9 mouse cellular contexts compared by ENCODE assay signal in the genomic region with DNA sequence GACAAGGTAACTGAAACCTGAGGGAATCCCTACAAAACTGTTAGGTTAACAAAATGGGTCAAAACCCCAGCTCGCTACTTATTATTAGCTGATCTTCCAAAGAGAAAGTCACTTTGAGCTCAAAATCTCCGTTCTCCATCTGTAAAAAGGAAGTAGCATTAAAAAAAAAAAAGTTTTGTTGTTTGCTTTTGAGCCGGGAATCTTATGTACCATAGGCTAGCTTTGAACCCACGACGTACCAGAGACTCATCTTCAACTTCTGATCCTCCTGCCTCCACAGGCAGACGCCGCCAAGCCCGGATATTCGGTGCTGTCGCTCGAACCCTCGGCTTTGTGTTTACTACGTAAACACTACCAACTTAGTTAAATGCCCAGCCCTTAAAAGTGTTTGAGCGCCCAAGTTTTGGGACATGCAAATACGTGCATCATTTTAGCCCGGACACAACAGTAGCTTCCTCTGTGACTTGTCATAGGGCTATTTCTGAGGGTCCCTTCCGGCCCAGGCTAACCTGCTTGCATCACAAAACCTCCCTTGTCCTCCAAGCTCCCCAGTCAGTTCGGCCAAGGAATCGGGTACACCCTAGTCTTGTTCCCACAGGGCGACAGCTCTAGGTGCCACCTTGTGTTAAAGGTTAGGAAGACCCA. TPM values are rescaled to one million over a fixed set of nuclear protein-coding genes. Genes with fewer than 3 reads are reported as not detected.
A peak's percentile ranks its signal among the peaks of the same experiment; 100 is the strongest.
DNase-seq lines count a peak whose midpoint lies in the region; ATAC-seq lines count a peak whose summit lies in the region.
"Had no signal": no experiment of that assay in that cellular context is flagged by ENCODE, and none has a peak within 500 bp of the region (broad histone marks: within the 10 kb centered on the region; RNA-seq: fewer than 3 reads in every experiment).

No protein-coding gene starts in this region.

- no peaks in the 10 kb centered on the region for H3K9me3 ChIP-seq in megakaryocyte, embryonic 14.5 days
- H3K9me3 ChIP-seq in embryonic facial prominence, embryonic 15.5 days (replicated peaks), result no peaks in the 10 kb centered on the region
- H3K9me3 ChIP-seq in intestine, embryonic 16.5 days (ENCODE audit: control insufficient read depth, low read length), result no peaks in the 10 kb centered on the region
- H3K9me3 ChIP-seq in neural tube, embryonic 14.5 days (ENCODE audit: control insufficient read depth, low read length), result no peaks in the 10 kb centered on the region

- ATAC-seq in megakaryocyte, adult 5-6 weeks (ENCODE audit: poor library complexity, severe bottlenecking), result no peak
- ATAC-seq in embryonic facial prominence, embryonic 15.5 days (ENCODE audit: insufficient number of reproducible peaks, low FRiP score, low TSS enrichment, low read depth), result no peak
- ATAC-seq in intestine, embryonic 16.5 days, result no peak
- no peak for ATAC-seq in neural tube, embryonic 14.5 days (ENCODE audit: low read depth)

- WGBS in embryonic facial prominence, embryonic 15.5 days, result 5% methylated on average over 20 of the region's 20 CpGs
- WGBS in intestine, embryonic 16.5 days, result 5% methylated on average over 20 of the region's 20 CpGs
- 6% methylated on average over 20 of the region's 20 CpGs for WGBS in neural tube, embryonic 14.5 days

- peak overlapping the region; percentile 74 for H3K4me2 ChIP-seq in embryonic facial prominence, embryonic 15.5 days (replicated peaks)
- peak overlapping the region; percentile 74 for H3K4me2 ChIP-seq in intestine, embryonic 16.5 days (ENCODE audit: low read depth, low read length)
- H3K4me2 ChIP-seq in neural tube, embryonic 14.5 days (ENCODE audit: low read depth, low read length), result peak overlapping the region; percentile 75

- no peak for DNase-seq in urinary bladder, postnatal 36 days (ENCODE audit: low spot score in 2 of 2)
- no peak for DNase-seq in testis, postnatal 14 days (ENCODE audit: low spot score)
- no peak for DNase-seq in cerebellum, adult 9-10 months

- H3K4me1 ChIP-seq in megakaryocyte, embryonic 14.5 days, result peaks cover 50% of the 10 kb centered on the region
- peaks cover 31% of the 10 kb centered on the region for H3K4me1 ChIP-seq in embryonic facial prominence, embryonic 15.5 days
- 0 out of 2 replicates have a peak, but pooled peaks cover 8% of the 10 kb centered on the region for H3K4me1 ChIP-seq in intestine, embryonic 16.5 days (ENCODE audit: control insufficient read depth, insufficient read depth, low read length)
- H3K4me1 ChIP-seq in neural tube, embryonic 14.5 days (ENCODE audit: control insufficient read depth, insufficient read depth, low read length), result peaks cover 7% of the 10 kb centered on the region; the same call in 1 of the 2 replicates

- H3K36me3 ChIP-seq in megakaryocyte, embryonic 14.5 days (replicated peaks; ENCODE audit: low read length), result peaks cover 29% of the 10 kb centered on the region
- H3K36me3 ChIP-seq in embryonic facial prominence, embryonic 15.5 days, result peaks cover 17% of the 10 kb centered on the region; the same call in 1 of the 2 replicates
- peaks cover 6% of the 10 kb centered on the region; the same call in 1 of the 2 replicates for H3K36me3 ChIP-seq in intestine, embryonic 16.5 days (ENCODE audit: control insufficient read depth, insufficient read depth, low read length)
- H3K36me3 ChIP-seq in neural tube, embryonic 14.5 days (ENCODE audit: control insufficient read depth, insufficient read depth, low read length), result no peaks in the 10 kb centered on the region

- H3K4me3 ChIP-seq in megakaryocyte, embryonic 14.5 days (replicated peaks), result peak overlapping the region; percentile 97
- H3K4me3 ChIP-seq in embryonic facial prominence, embryonic 15.5 days (replicated peaks), result peak overlapping the region; percentile 69
- peak overlapping the region; percentile 61 for H3K4me3 ChIP-seq in intestine, embryonic 16.5 days (ENCODE audit: low read length)
- peak overlapping the region; percentile 43 for H3K4me3 ChIP-seq in neural tube, embryonic 14.5 days (ENCODE audit: low read depth, low read length)

- peak overlapping the region; percentile 44 for H3K9ac ChIP-seq in embryonic facial prominence, embryonic 15.5 days
- peak overlapping the region; percentile 73 for H3K9ac ChIP-seq in intestine, embryonic 16.5 days (ENCODE audit: low read depth, low read length)
- peak overlapping the region; percentile 61 for H3K9ac ChIP-seq in neural tube, embryonic 14.5 days (replicated peaks; ENCODE audit: low read depth, low read length)

- H3K27me3 ChIP-seq in megakaryocyte, embryonic 14.5 days (replicated peaks), result no peaks in the 10 kb centered on the region
- no peaks in the 10 kb centered on the region for H3K27me3 ChIP-seq in embryonic facial prominence, embryonic 15.5 days
- H3K27me3 ChIP-seq in intestine, embryonic 16.5 days (replicated peaks; ENCODE audit: control insufficient read depth, insufficient read depth, low read length), result no peaks in the 10 kb centered on the region
- H3K27me3 ChIP-seq in neural tube, embryonic 14.5 days (ENCODE audit: control insufficient read depth, insufficient read depth, low read length), result no peaks in the 10 kb centered on the region

- peak overlapping the region; percentile 83 for H3K27ac ChIP-seq in embryonic facial prominence, embryonic 15.5 days (replicated peaks)
- H3K27ac ChIP-seq in intestine, embryonic 16.5 days (ENCODE audit: low read length), result peak overlapping the region; percentile 78
- H3K27ac ChIP-seq in neural tube, embryonic 14.5 days (ENCODE audit: low read depth, low read length), result peak overlapping the region; percentile 64

RNA-seq across cellular contexts. Expression of a gene that starts 0.6 kb away (rescaled TPM):
- polyA plus RNA-seq in megakaryocyte, embryonic 14.5 days (2012; ENCODE audit: insufficient read depth, low replicate concordance), result 0.40 TPM in 1 of 2 replicates, not detected in the other
- 9.1 and 10.9 TPM in 2 replicates for total RNA-seq in megakaryocyte, adult 5-6 weeks (2015)
- 19.9 and 21.3 TPM in 2 replicates for total RNA-seq in megakaryocyte, adult 5-6 weeks (2017)
- 18.4 and 18.5 TPM in 2 replicates for polyA plus RNA-seq in embryonic facial prominence, embryonic 15.5 days (2015; fragmentation: Nextera tagmentation; extraction: Ambion mirVana)
- 10.0 and 12.2 TPM in 2 replicates for polyA plus RNA-seq in intestine, embryonic 16.5 days (2015; fragmentation: Nextera tagmentation; extraction: Ambion mirVana)
- polyA plus RNA-seq in neural tube, embryonic 14.5 days (2014; fragmentation: Nextera tagmentation; extraction: Ambion mirVana), result 8.4 and 10.8 TPM in 2 replicates

RNA-seq across cellular contexts. Expression of a gene that starts 0.7 kb away (rescaled TPM):
- 1.1 TPM in 1 of 2 replicates, not detected in the other for polyA plus RNA-seq in megakaryocyte, embryonic 14.5 days (2012; ENCODE audit: insufficient read depth, low replicate concordance)
- 1.1 and 3.3 TPM in 2 replicates for total RNA-seq in megakaryocyte, adult 5-6 weeks (2015)
- 2.8 and 4.8 TPM in 2 replicates for total RNA-seq in megakaryocyte, adult 5-6 weeks (2017)
- 23.2 and 25.0 TPM in 2 replicates for polyA plus RNA-seq in embryonic facial prominence, embryonic 15.5 days (2015; fragmentation: Nextera tagmentation; extraction: Ambion mirVana)
- 13.0 and 13.1 TPM in 2 replicates for polyA plus RNA-seq in intestine, embryonic 16.5 days (2015; fragmentation: Nextera tagmentation; extraction: Ambion mirVana)
- 27.8 and 28.3 TPM in 2 replicates for polyA plus RNA-seq in neural tube, embryonic 14.5 days (2014; fragmentation: Nextera tagmentation; extraction: Ambion mirVana)

RNA-seq across cellular contexts. Expression of a gene that starts 14.4 kb away (rescaled TPM):
- not detected in 2 replicates for polyA plus RNA-seq in megakaryocyte, embryonic 14.5 days (2012; ENCODE audit: insufficient read depth, low replicate concordance)
- total RNA-seq in megakaryocyte, adult 5-6 weeks (2015), result 0.09 TPM in 1 of 2 replicates, not detected in the other
- total RNA-seq in megakaryocyte, adult 5-6 weeks (2017), result not detected in 2 replicates
- 1.1 and 1.9 TPM in 2 replicates for polyA plus RNA-seq in embryonic facial prominence, embryonic 15.5 days (2015; fragmentation: Nextera tagmentation; extraction: Ambion mirVana)
- polyA plus RNA-seq in intestine, embryonic 16.5 days (2015; fragmentation: Nextera tagmentation; extraction: Ambion mirVana), result 0.36 and 0.44 TPM in 2 replicates
- 3.0 and 3.1 TPM in 2 replicates for polyA plus RNA-seq in neural tube, embryonic 14.5 days (2014; fragmentation: Nextera tagmentation; extraction: Ambion mirVana)
- total RNA-seq: hematopoietic stem cell, adult 5-6 weeks had no signal

RNA-seq across cellular contexts. Expression of a gene that starts 44.0 kb away (rescaled TPM):
- polyA plus RNA-seq in megakaryocyte, embryonic 14.5 days (2012; ENCODE audit: insufficient read depth, low replicate concordance), result 500 and 629 TPM in 2 replicates
- total RNA-seq in megakaryocyte, adult 5-6 weeks (2015), result 2,908 and 2,972 TPM in 2 replicates
- total RNA-seq in megakaryocyte, adult 5-6 weeks (2017), result 3,179 and 3,683 TPM in 2 replicates
- polyA plus RNA-seq in embryonic facial prominence, embryonic 15.5 days (2015; fragmentation: Nextera tagmentation; extraction: Ambion mirVana), result 2,086 and 2,192 TPM in 2 replicates
- polyA plus RNA-seq in intestine, embryonic 16.5 days (2015; fragmentation: Nextera tagmentation; extraction: Ambion mirVana), result 1,840 and 1,978 TPM in 2 replicates
- 1,065 and 1,071 TPM in 2 replicates for polyA plus RNA-seq in neural tube, embryonic 14.5 days (2014; fragmentation: Nextera tagmentation; extraction: Ambion mirVana)

Comparison
In these comparisons a context has a peak if more than half of its experiments do, and no peak if none do; other contexts are left out.
1. H3K4me3 ChIP-seq: peak in every context shown above with its lines; median percentile 97 in megakaryocyte, embryonic 14.5 days; 69 in embryonic facial prominence, embryonic 15.5 days; 61 in intestine, embryonic 16.5 days; 43 in neural tube, embryonic 14.5 days.